Mouse (Mus musculus) G1E (cell line): ENCODE results near the gene Acbd7.

Experiments used
- CTCF ChIP-seq: IDR thresholded peaks from 2 replicates; pipeline ENCODE4 v1.5.1; 2012; ENCODE audit warnings: low read depth, low read length, inconsistent platforms, mixed read lengths
- POLR2AphosphoS5 ChIP-seq: IDR thresholded peaks from 2 replicates; pipeline ENCODE4 v1.6.1; 2012; ENCODE audit warnings: low read depth, low read length, inconsistent platforms; ENCODE audit not compliant: insufficient replicate concordance

DNA sequence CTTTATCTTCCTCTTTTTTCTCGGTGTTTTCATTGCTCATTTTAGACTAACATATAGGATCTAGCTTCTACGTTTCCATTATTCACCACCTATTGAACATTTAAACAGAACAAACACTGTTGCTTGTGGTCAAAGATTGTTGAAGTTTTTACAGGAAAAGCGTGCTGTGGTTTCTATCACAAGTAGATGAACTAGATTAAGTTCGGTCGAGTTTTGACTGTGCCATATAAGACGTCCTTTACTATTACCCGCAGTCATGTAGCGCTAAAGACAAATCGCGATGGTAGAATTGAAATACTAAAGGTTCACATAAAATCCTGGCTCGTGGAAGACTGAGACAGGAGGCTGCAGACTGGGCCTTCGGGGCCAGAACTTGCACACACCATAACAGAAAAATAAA lies 2.2 kb upstream of the Acbd7 start:
- TF ChIP-seq CTCF, result no peak
- TF ChIP-seq POLR2AphosphoS5, result no peak
